Mouse (Mus musculus) midbrain, embryonic 11.5 days (tissue): ENCODE results near the gene Lpin1. TPM values are rescaled to one million over a fixed set of nuclear protein-coding genes. Genes with fewer than 3 reads are reported as not detected.

Experiments
- ATAC-seq: fragments of 200-750 bp; cut with Nextera tagmentation; 2 replicates; pipeline ENCODE4 v1.8.0; 2017; ENCODE audit warnings: moderate TSS enrichment, moderate library complexity; ENCODE audit not compliant: low FRiP score
- DNase-seq: peaks from one replicate; pipeline ENCODE4 v3.0.0; 2015; ENCODE audit warnings: low spot score; ENCODE audit errors: missing footprints
- H3K27ac ChIP-seq: fragments of 300-500 bp; sonication (generic); 2 replicates; pipeline ENCODE4 v1.5.1; 2014; ENCODE audit warnings: low read depth, low read length
- H3K27me3 ChIP-seq: fragments of 300-500 bp; sonication (generic); 2 replicates; pipeline ENCODE4 v1.6.1; 2014; ENCODE audit warnings: mild to moderate bottlenecking, low read length, moderate library complexity, mixed read lengths; ENCODE audit not compliant: control insufficient read depth, insufficient read depth
- H3K36me3 ChIP-seq: fragments of 300-500 bp; sonication (generic); 2 replicates; pipeline ENCODE4 v1.6.1; 2014; ENCODE audit warnings: mild to moderate bottlenecking, low read length, moderate library complexity, mixed read lengths; ENCODE audit not compliant: control insufficient read depth, insufficient read depth
- H3K4me1 ChIP-seq: fragments of 300-500 bp; sonication (generic); 2 replicates; pipeline ENCODE4 v1.6.1; 2014; ENCODE audit warnings: low read length; ENCODE audit not compliant: control insufficient read depth, insufficient read depth
- H3K4me2 ChIP-seq: fragments of 300-500 bp; sonication (generic); 2 replicates; pipeline ENCODE4 v1.6.1; 2014; ENCODE audit warnings: mild to moderate bottlenecking, moderate library complexity
- H3K4me3 ChIP-seq: fragments of 300-500 bp; sonication (generic); 2 replicates; pipeline ENCODE4 v1.5.1; 2014; ENCODE audit warnings: low read depth, low read length
- H3K9ac ChIP-seq: fragments of 300-500 bp; sonication (generic); 2 replicates; pipeline ENCODE4 v1.6.1; 2014; ENCODE audit warnings: low read length
- H3K9me3 ChIP-seq: fragments of 300-500 bp; sonication (generic); 2 replicates; pipeline ENCODE4 v1.6.1; 2016; ENCODE audit warnings: low read length; ENCODE audit not compliant: control insufficient read depth
- WGBS: fragments of 180-500 bp; shearing (Covaris S2); extraction: QIAGEN DNeasy Blood & Tissue Kit; methylation state at CpG from one replicate; pipeline ENCODE4 v1.1.7; 2014; 5-methylcytosine and 5-hydroxymethylcytosine counted together
- polyA plus RNA-seq: library from polyadenylated mRNA; unstranded; fragments of >200 nt; fragmentation: Nextera tagmentation; extraction: Ambion mirVana; gene quantifications from 2 replicates; pipeline ENCODE4 v1.2.1, GENCODE M21; 2014

The Lpin1 gene
- polyA plus RNA-seq, 1 experiment from 2014 or later, result 10.5 TPM

DNA sequence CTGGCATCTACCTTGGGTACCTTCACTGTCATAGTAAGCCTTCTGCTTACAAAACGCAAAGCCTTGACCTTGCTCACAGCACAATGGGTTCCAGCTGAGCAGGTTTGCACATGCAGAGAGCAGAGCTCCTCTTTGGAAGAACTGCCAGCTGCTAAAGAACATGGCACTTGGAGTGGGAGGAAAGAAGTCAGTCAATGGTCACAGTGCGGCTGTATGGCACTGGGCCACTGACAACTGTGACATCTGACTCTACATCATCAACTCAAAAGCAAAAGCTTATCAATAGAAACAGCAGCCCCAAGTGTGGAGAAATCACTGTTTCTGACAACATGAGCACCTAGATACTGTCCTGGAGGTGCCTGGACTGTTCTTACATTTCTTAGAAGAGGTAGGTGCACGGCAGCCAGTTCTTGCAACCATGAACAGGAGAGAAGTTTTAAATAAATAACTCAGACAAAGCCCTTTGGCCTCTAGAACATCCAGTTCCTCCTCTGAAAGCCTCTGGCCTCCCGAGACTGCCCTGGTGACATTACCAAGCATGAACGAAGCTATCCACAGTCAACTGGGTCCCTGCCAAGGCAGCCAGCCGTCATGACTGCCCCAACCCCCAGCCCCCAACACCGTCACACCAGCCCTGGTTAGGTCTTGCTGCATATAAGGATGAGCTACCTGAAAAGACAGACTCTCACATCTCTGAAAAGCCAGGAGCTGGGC lies 19.5 kb upstream of the Lpin1 start:
- ATAC-seq, result no peak
- H3K4me2 ChIP-seq, result no peak overlapping the region
- H3K9me3 ChIP-seq, result no peaks in the 10 kb centered on the region
- no peak overlapping the region for H3K4me3 ChIP-seq
- no peaks in the 10 kb centered on the region for H3K36me3 ChIP-seq
- no peak overlapping the region for H3K27ac ChIP-seq
- no peak for DNase-seq
- H3K4me1 ChIP-seq, result no peaks in the 10 kb centered on the region
- no peaks in the 10 kb centered on the region for H3K27me3 ChIP-seq
- H3K9ac ChIP-seq, result no peak overlapping the region
- WGBS, result 77% methylated on average over 7 of the region's 7 CpGs

DNA sequence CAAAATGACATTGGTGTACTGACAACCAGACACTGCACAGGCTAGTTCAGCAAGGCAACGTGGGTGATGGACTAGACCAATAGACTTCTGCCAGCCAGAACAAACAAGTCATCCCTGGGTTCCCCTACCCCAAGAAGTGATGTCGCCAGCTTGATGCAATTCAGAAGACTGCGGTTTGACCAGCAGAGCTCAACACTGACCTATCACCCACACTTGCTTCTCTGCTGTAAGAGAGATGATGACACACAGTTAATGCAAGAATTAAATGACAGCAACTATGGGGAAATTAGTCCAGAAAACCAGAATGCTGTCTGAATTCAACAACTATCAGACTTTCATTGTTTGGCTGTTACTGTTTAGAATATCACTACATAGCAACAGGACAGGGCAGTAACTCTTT lies 9.5 kb upstream of the Lpin1 start:
- Histone ChIP-seq H3K4me1 (peaks cover 6% of the 10 kb centered on the region; the same call in 1 of the 2 replicates), H3K36me3 (no peaks in the 10 kb centered on the region), H3K27ac (no peak overlapping the region), H3K4me2 (no peak overlapping the region), H3K9me3 (no peaks in the 10 kb centered on the region), H3K27me3 (no peaks in the 10 kb centered on the region), H3K9ac (no peak overlapping the region), H3K4me3 (no peak overlapping the region)
- 88% methylated on average over 3 of the region's 3 CpGs for WGBS
- DNase-seq, result no peak
- ATAC-seq, result no peak

DNA sequence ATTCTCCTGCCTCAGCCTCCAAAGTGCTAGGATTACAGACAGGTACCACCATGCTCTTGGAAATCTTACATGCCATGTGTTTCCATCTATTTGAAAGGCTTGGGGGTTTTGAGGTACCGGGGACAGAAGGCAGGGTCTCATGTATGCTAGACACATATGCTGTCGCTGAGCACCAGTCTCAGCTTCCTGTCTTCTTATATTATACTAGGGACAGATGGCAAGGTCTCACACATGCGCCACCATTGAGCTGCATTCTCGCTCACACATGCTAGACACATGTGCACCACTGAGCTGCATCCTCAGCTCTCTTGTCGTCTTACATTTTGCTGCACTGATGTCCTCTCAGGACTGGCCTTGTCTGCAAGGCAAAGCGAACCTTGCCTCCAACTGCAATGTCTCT lies 8.7 kb upstream of the Lpin1 start:
- Histone ChIP-seq H3K36me3 (no peaks in the 10 kb centered on the region), H3K9ac (no peak overlapping the region), H3K27me3 (no peaks in the 10 kb centered on the region), H3K4me3 (no peak overlapping the region), H3K27ac (no peak overlapping the region), H3K9me3 (no peaks in the 10 kb centered on the region), H3K4me1 (peaks cover 6% of the 10 kb centered on the region; the same call in 1 of the 2 replicates), H3K4me2 (no peak overlapping the region)
- 90% methylated on average over 6 of the region's 6 CpGs for WGBS
- ATAC-seq, result no peak
- no peak for DNase-seq

DNA sequence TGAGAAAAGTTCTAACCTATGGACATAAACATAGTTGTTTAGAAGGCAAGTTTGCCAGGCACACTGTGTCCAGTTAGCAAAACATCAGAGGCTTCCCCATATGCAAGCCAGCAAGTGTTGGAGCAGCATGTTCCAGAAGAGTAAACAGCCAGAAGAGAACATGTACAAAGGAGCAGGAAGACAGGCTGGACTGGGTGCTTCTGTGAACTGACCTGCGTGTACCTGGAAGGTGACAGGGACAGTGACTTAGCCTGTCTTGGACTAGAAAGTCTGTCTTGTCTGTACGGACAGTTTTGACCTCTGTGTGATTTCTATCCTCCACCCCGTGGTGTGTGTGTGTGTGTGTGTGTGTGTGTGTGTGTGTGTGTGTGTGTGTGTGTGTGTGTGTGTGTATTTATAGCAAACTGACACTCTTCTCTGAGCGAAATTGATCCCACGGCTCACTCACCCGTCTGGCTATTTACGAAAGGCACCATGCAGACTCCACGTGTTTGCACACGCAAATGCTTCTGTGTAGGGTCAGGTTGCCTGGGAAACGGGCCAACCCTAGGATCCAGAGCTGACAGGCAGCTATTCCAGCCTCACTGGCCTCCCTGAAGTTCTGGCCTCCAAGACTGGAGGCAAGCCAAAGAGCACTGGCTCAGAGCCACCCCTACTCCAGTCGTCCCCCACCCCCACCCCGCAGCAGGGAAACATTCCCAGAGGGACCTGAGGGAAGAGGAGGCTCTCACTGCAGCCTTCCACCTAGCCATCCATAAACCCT lies 7.9 kb upstream of the Lpin1 start:
- WGBS, result 21% methylated on average over 12 of the region's 12 CpGs
- Histone ChIP-seq H3K9ac (no peak overlapping the region), H3K4me2 (no peak overlapping the region), H3K9me3 (no peaks in the 10 kb centered on the region), H3K4me3 (no peak overlapping the region), H3K27ac (no peak overlapping the region), H3K4me1 (peaks cover 6% of the 10 kb centered on the region; the same call in 1 of the 2 replicates), H3K27me3 (no peaks in the 10 kb centered on the region), H3K36me3 (no peaks in the 10 kb centered on the region)
- peak; percentile 92 for ATAC-seq
- DNase-seq, result peak; percentile 88

DNA sequence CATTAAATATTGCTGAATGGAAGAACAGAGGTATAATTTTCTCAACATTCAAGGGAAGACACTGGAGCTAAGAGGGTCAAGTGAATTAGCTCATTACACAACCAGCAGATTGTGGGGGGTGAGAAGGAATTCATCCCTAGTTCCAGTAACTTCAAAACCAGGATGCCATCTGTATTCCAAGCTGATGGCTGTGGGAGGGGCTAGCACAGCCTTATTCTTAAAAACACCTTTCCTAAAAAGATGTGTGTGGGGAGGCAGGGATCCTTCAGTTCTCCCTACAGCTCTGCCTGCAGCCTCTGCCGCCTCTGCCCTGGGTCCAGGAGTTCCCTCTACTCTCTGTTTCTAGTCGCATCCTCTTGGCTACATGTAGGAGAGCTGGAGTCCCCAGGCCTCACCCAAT lies 5.0 kb upstream of the Lpin1 start:
- H3K27ac ChIP-seq, result no peak overlapping the region
- ATAC-seq (no peak), DNase-seq (peak; percentile 72)
- H3K9me3 ChIP-seq, result no peaks in the 10 kb centered on the region
- H3K4me2 ChIP-seq, result no peak overlapping the region
- H3K27me3 ChIP-seq, result no peaks in the 10 kb centered on the region
- no peak overlapping the region for H3K4me3 ChIP-seq
- H3K9ac ChIP-seq, result no peak overlapping the region
- H3K36me3 ChIP-seq, result no peaks in the 10 kb centered on the region
- H3K4me1 ChIP-seq, result peaks cover 6% of the 10 kb centered on the region; the same call in 1 of the 2 replicates
- WGBS, result 82% methylated on average over 2 of the region's 2 CpGs

DNA sequence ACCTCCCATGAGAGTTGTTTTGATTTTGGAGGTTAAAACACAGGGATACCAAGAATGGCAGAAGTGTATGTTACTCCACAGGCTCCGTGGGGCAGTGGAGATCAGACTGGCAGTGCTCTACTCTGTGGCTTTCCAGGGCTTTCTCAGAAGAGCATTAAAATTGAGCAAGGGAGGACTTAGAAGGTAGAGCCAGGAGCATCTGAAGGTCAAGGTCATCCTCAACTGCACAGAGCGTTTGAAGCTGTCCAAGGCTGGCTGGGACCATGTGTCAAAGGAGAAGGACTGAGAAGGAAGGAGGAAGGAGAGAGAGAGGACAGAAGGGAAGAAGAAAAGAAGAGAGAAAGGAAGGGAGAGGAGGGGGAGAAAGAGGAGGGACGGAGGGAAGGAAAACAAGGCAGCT lies 3.8 kb upstream of the Lpin1 start:
- no peak for ATAC-seq
- H3K27me3 ChIP-seq, result no peaks in the 10 kb centered on the region
- no peak overlapping the region for H3K27ac ChIP-seq
- H3K4me2 ChIP-seq, result no peak overlapping the region
- H3K9ac ChIP-seq, result no peak overlapping the region
- DNase-seq, result peak; percentile 73
- WGBS, result 72% methylated on average over 3 of the region's 3 CpGs
- no peaks in the 10 kb centered on the region for H3K9me3 ChIP-seq
- H3K36me3 ChIP-seq, result no peaks in the 10 kb centered on the region
- H3K4me1 ChIP-seq, result peaks cover 4% of the 10 kb centered on the region; the same call in 1 of the 2 replicates
- H3K4me3 ChIP-seq, result no peak overlapping the region

DNA sequence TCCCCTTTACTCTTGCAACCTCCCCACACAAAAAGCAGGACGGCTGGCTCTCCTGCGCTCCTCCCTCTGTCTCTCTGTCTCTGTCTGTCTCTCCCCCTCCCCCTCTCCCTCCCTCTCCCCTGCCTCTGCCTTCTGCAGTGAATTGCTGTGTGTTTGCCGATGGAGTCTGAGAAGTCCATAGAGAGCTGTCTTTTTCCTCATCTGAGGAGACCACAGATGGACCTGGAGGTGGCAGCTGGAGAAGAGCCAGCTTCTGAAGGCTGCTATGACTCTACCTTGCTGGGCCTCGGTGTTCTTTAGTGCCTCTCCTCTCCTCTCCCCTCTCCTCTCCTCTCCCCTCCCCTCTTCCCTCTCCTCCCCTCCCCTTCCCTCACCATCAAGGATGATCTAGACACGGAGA lies 5.1 kb downstream of the Lpin1 start:
- no peak overlapping the region for H3K9ac ChIP-seq
- WGBS, result 81% methylated on average over 5 of the region's 5 CpGs
- no peaks in the 10 kb centered on the region for H3K4me1 ChIP-seq
- H3K9me3 ChIP-seq, result no peaks in the 10 kb centered on the region
- no peaks in the 10 kb centered on the region for H3K36me3 ChIP-seq
- ATAC-seq (no peak), DNase-seq (no peak)
- H3K27me3 ChIP-seq, result no peaks in the 10 kb centered on the region
- no peak overlapping the region for H3K27ac ChIP-seq
- H3K4me2 ChIP-seq, result no peak overlapping the region
- no peak overlapping the region for H3K4me3 ChIP-seq

DNA sequence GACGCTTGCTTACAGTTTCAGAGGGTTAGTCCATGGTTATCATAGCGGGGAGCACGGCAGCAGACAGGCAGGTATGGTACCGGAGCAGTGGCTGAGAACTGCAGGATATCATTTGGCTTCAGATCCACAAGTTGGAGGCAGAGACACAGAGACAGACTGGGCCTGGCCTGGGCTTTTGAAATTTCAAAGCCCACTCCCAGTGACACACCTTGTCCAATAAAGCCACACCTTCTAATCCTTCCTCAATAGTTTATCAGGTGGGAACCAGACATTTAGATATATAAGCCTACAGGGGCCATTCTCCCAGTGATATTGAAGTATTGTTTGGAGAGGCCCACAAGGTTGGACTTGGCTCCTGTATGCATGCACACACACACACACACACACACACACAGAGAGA lies 8.5 kb downstream of the Lpin1 start:
- WGBS, result 90% methylated on average over 4 of the region's 4 CpGs
- Histone ChIP-seq H3K9ac (no peak overlapping the region), H3K4me1 (no peaks in the 10 kb centered on the region), H3K27ac (no peak overlapping the region), H3K36me3 (no peaks in the 10 kb centered on the region), H3K9me3 (no peaks in the 10 kb centered on the region), H3K4me3 (no peak overlapping the region), H3K27me3 (no peaks in the 10 kb centered on the region), H3K4me2 (no peak overlapping the region)
- ATAC-seq (no peak), DNase-seq (no peak)

DNA sequence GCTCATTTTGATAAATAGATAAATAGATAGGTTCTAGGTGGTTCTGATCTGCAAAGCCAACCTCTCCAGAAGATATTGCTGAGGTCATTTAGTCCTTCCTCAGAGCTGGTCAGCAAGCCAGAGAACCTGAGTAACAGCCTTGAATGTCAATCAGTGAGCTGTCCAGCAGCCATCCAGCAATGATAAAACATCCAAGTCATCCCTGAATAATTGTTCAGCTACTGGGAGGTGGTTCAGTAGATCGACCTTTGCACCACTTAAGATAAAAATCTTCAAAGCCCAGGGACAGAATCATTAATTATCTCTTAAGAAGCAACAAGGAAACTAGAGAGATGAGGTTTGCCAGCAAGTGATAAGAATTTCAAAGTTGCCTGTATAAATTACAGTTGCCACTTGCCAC lies 10.4 kb downstream of the Lpin1 start:
- ATAC-seq, result no peak
- Histone ChIP-seq H3K27me3 (no peaks in the 10 kb centered on the region), H3K9ac (no peak overlapping the region), H3K9me3 (no peaks in the 10 kb centered on the region), H3K36me3 (no peaks in the 10 kb centered on the region), H3K4me2 (no peak overlapping the region), H3K27ac (no peak overlapping the region), H3K4me3 (no peak overlapping the region), H3K4me1 (no peaks in the 10 kb centered on the region)
- WGBS, result 77% methylated on average over 1 of the region's 1 CpGs
- DNase-seq, result no peak
